In the genomic region with DNA sequence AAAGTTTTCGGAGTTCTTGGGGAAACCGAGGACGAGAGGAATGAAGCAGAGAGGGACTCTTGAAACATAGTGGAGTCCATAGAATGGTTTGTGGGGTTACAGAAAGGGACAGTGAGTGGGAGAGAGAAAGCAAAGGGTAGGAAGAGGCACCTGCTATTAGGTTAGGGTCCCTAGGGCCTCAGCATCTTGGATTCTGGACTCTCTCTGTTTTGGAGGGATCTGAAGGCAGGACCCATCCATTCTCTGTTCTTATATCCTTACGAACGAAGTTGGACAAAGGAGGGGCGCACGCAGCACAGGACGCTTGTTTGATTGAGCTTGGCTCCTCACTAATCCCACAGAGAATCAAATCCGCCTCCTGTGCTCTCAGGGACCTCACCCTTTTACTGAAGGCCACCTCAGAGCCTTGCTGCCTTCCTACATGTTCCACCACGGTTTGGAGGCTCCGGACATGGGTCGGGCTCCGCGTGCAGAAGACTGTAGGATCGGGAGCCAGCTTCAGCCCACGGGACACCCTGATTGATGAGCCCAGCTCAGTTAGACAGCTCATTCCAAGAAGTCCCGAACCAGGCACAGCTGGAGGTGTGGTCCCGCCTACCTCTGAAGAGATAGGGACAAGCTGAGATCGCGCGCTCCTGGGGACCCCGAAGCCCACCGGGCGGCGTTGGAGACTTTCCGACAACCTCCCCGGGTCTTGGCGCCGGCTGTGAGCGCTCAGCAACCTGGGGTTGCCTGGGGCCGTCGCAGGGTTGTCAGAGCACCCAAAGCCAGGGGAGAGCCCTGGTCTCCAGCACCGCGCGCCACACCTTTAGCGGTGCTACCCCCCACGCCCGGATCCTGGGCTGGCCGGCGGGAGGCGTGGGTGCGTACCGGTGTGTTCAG, we compare ENCODE assay signal across 7 mouse cellular contexts. TPM values are rescaled to one million over a fixed set of nuclear protein-coding genes. Genes with fewer than 3 reads are reported as not detected.
DNase-seq lines count a peak whose midpoint lies in the region; ATAC-seq and TF ChIP-seq lines count a peak whose summit lies in the region.

No protein-coding gene starts in this region.

- no peak overlapping the region for H3K27ac ChIP-seq in lung, embryonic 16.5 days (ENCODE audit: low read length)
- H3K27ac ChIP-seq in embryonic fibroblast, embryonic 13.5 days (ENCODE audit: insufficient read depth, low read length) = no peak overlapping the region
- H3K27ac ChIP-seq in hindbrain, embryonic 16.5 days (ENCODE audit: low read depth, low read length) = peak overlapping the region; percentile 85
- H3K27ac ChIP-seq in midbrain, embryonic 15.5 days = peak overlapping the region; percentile 99

- peak overlapping the region; percentile 76 for H3K9ac ChIP-seq in lung, embryonic 16.5 days (ENCODE audit: low read length)
- peak overlapping the region; percentile 81 for H3K9ac ChIP-seq in hindbrain, embryonic 16.5 days (ENCODE audit: low read depth, low read length)
- H3K9ac ChIP-seq in midbrain, embryonic 15.5 days = peak overlapping the region; percentile 100

- H3K36me3 ChIP-seq in lung, embryonic 16.5 days (ENCODE audit: control insufficient read depth, insufficient read depth, low read length) = no peaks in the 10 kb centered on the region
- H3K36me3 ChIP-seq in hindbrain, embryonic 16.5 days (ENCODE audit: control insufficient read depth, insufficient read depth, low read length) = no peaks in the 10 kb centered on the region
- H3K36me3 ChIP-seq in midbrain, embryonic 15.5 days (replicated peaks) = no peaks in the 10 kb centered on the region

- H3K4me3 ChIP-seq in lung, embryonic 16.5 days (ENCODE audit: low read length) = peak overlapping the region; percentile 79
- peak overlapping the region; percentile 56 for H3K4me3 ChIP-seq in embryonic fibroblast, embryonic 13.5 days (ENCODE audit: insufficient read depth, low read length)
- peak overlapping the region; percentile 91 for H3K4me3 ChIP-seq in hindbrain, embryonic 16.5 days (ENCODE audit: low read length)
- H3K4me3 ChIP-seq in midbrain, embryonic 15.5 days = peak overlapping the region; percentile 99

- no peaks in the 10 kb centered on the region for H3K9me3 ChIP-seq in lung, embryonic 16.5 days (ENCODE audit: control insufficient read depth, low read length)
- H3K9me3 ChIP-seq in hindbrain, embryonic 16.5 days (ENCODE audit: control insufficient read depth, low read length) = no peaks in the 10 kb centered on the region
- H3K9me3 ChIP-seq in midbrain, embryonic 15.5 days = no peaks in the 10 kb centered on the region

- ATAC-seq in lung, embryonic 16.5 days (ENCODE audit: low read depth) = no peak; the same call in 1 of the 2 replicates
- ATAC-seq in hindbrain, embryonic 16.5 days = peak; percentile 44
- peak; percentile 46 for ATAC-seq in midbrain, embryonic 15.5 days (replicated peaks)
- no peak for ATAC-seq in CD4-positive, CD25-positive, alpha-beta regulatory T cell, adult 4 months

- no peak for DNase-seq in lung, postnatal 25 days (ENCODE audit: low spot score)
- no peak for DNase-seq in urinary bladder, adult 2 months (ENCODE audit: low spot score)

- H3K4me1 ChIP-seq in lung, embryonic 16.5 days (replicated peaks; ENCODE audit: control insufficient read depth, insufficient read depth, low read length) = peaks cover 9% of the 10 kb centered on the region
- no peaks in the 10 kb centered on the region for H3K4me1 ChIP-seq in embryonic fibroblast, embryonic 13.5 days (ENCODE audit: control insufficient read depth, insufficient read depth, low read length)
- peaks cover 34% of the 10 kb centered on the region for H3K4me1 ChIP-seq in hindbrain, embryonic 16.5 days (ENCODE audit: control insufficient read depth, insufficient read depth, low read depth, low read length)
- H3K4me1 ChIP-seq in midbrain, embryonic 15.5 days = peaks cover 55% of the 10 kb centered on the region

- WGBS in lung, embryonic 16.5 days = 4% methylated on average over 43 of the region's 43 CpGs
- WGBS in hindbrain, embryonic 16.5 days = 2% methylated on average over 43 of the region's 43 CpGs
- WGBS in midbrain, embryonic 15.5 days = 2% methylated on average over 42 of the region's 43 CpGs

- H3K27me3 ChIP-seq in lung, embryonic 16.5 days (ENCODE audit: control insufficient read depth, insufficient read depth, low read depth, low read length) = peaks cover 15% of the 10 kb centered on the region
- no peaks in the 10 kb centered on the region for H3K27me3 ChIP-seq in hindbrain, embryonic 16.5 days (replicated peaks; ENCODE audit: control insufficient read depth, insufficient read depth, low read length)
- no peaks in the 10 kb centered on the region for H3K27me3 ChIP-seq in midbrain, embryonic 15.5 days (replicated peaks)

- TF ChIP-seq POLR2A in embryonic fibroblast, embryonic 13.5 days (IDR thresholded peaks at IDR 0.05; ENCODE audit: low read depth, low read length) = no peak

- no peak for TF ChIP-seq CTCF in embryonic fibroblast, embryonic 13.5 days (IDR thresholded peaks at IDR 0.05; ENCODE audit: borderline replicate concordance, insufficient read depth, low read length)

- H3K4me2 ChIP-seq in lung, embryonic 16.5 days (ENCODE audit: low read depth, low read length) = peak overlapping the region; percentile 99
- H3K4me2 ChIP-seq in hindbrain, embryonic 16.5 days (ENCODE audit: low read length) = peak overlapping the region; percentile 80
- peak overlapping the region; percentile 74 for H3K4me2 ChIP-seq in midbrain, embryonic 15.5 days

RNA-seq across cellular contexts. Expression of a gene that starts 1.3 kb away (rescaled TPM):
- polyA plus RNA-seq in lung, embryonic 16.5 days (2015; fragmentation: Nextera tagmentation; extraction: Ambion mirVana) = 5.7 and 8.6 TPM in 2 replicates
- 9.9 and 15.1 TPM in 2 replicates for polyA plus RNA-seq in embryonic fibroblast, embryonic 13.5 days (2011; ENCODE audit: insufficient read length, low read depth, missing spikeins)
- 67.8 and 96.2 TPM in 2 replicates for polyA plus RNA-seq in hindbrain, embryonic 16.5 days (2015; fragmentation: Nextera tagmentation; extraction: Ambion mirVana)
- 110 and 116 TPM in 2 replicates for polyA plus RNA-seq in midbrain, embryonic 15.5 days (2015; fragmentation: Nextera tagmentation; extraction: Ambion mirVana)
- 0.59 TPM in 2 replicates for polyA plus RNA-seq in urinary bladder, adult 2 months (2012; rRNA removed)
- not detected for polyA plus RNA-seq in CD4-positive, CD25-positive, alpha-beta regulatory T cell, adult 4 months (2017; shearing (Covaris generic))

Comparison
In these comparisons a context has a peak if more than half of its experiments do, and no peak if none do; other contexts are left out.
1. ATAC-seq: peak in hindbrain, embryonic 16.5 days (single experiment) and midbrain, embryonic 15.5 days (single experiment); none in lung, embryonic 16.5 days (single experiment) and CD4-positive, CD25-positive, alpha-beta regulatory T cell, adult 4 months (single experiment).
2. H3K27ac ChIP-seq: peak in hindbrain, embryonic 16.5 days (single experiment) and midbrain, embryonic 15.5 days (single experiment); none in lung, embryonic 16.5 days (single experiment) and embryonic fibroblast, embryonic 13.5 days (single experiment).
3. Peak in every context shown above with its lines, with median percentiles within 50 percentile points of each other: H3K4me2 ChIP-seq, H3K4me3 ChIP-seq and H3K9ac ChIP-seq.